Mouse (Mus musculus) heart, postnatal 36 days (tissue): ENCODE data around the gene Rhof. TPM values are rescaled to one million over a fixed set of nuclear protein-coding genes. Genes with fewer than 3 reads are reported as not detected.
A peak's percentile ranks its signal among the peaks of the same experiment; 100 is the strongest.

Experiments used
- DNase-seq, 2 experiments: peaks; one replicate each; pipeline ENCODE4 v3.0.0; 2021 to 2022
- intact Hi-C: fragments of 180-260 bp; cut with DNase I; formaldehyde crosslinking; loops from one replicate; pipeline ENCODE4 v1.15.1; 2025
- total RNA-seq, 2 experiments: library from RNA; stranded (reverse); gene quantifications; 2 replicates each; pipeline ENCODE4 v1.2.3; 2021

Gene Rhof
- total RNA-seq, 2 experiments from 2014 or later: 0.44 to 0.68 TPM

DNA sequence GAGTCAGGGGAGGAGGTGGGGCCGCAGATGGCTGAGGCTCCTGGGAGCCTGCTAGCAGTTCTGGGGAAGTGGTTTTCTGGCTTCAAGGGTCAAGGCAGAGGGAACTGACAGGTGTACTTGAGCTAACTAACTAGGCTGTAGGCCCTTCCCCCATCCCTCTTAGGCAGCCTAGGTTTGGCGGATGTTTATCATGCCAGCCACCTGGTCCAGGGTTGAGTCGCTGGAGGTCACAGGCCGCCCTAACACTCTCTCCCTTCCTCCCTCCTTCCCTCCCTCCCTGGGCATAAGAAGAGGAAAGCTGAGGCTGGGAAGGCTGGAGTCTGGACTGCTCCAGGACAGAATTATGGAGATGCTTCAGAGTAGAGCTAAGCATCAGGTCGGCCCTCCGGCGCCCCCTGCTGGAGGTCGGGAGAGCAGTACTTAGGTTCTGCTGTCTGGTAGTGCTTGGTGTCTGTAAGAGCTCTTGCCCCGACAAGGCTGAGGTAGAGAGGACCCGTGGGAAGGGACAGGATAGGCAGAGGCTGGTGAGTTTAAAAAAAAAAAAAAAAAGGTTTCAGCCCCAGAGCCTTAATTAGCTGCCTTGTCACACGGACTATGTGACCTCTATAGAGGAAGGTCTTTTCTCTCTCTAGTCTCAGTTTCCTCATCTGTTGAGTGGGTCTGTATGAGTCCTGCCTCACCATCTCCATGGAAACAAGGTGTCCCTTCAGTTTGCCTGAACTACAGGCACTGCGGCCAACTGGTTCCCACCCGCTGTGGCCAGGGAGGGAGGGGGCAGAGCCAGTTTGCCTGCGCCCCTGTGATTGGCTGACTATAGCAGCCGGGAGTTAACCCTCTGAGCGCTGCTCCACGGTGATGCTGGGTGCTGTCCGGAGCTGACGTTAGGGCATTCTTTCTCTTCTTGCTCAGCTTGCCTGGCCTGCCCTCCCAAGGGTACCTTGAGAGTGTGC is 17.2 kb upstream of the Rhof start:
- DNase-seq: peak; percentile 91 to 95
- intact Hi-C loops: loop anchor here (1.0 to 5.0 kb wide), 4 partner anchors 16 to 137 kb away; no protein-coding TSS in a partner anchor

DNA sequence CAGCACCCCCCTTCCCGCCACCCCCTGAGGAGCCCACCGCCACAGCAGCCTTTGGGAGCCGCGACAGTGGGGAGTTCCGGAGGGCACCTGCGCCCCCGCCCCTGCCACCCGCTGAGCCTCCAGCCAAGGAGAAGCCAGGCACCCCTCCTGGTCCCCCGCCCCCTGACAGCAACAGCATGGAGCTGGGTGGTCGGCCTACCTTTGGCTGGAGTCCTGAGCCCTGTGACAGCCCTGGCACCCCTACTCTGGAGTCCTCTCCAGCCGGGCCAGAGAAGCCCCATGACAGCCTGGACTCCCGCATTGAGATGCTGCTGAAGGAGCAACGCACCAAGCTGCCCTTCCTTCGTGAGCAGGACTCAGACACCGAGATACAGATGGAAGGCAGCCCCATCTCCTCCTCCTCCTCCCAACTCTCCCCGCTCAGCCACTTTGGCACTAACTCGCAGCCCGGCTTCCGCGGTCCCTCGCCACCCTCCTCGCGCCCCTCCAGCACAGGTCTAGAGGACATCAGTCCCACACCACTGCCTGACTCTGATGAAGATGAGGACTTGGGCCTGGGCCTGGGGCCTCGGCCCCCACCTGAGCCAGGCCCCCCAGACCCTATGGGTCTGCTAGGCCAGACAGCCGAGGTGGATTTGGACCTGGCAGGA is 15.7 kb upstream of the Rhof start:
- no peak for DNase-seq
- intact Hi-C loops: loop anchor here (2.0 to 5.0 kb wide), 2 partner anchors 83 to 136 kb away; no protein-coding TSS in a partner anchor

DNA sequence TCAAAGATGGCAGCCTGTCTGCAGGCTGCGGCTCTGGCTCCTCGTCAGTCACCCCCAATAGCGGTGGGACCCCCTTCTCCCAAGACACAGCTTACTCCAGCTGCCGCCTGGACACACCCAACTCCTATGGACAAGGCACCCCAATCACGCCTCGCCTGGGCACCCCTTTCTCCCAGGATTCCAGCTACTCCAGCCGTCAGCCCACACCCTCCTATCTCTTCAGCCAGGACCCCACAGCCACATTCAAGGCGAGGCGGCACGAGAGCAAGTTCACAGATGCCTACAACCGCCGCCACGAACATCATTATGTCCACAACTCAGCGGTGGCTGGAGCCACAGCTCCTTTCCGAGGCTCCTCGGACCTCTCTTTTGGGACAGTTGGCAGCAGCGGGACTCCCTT is 15.1 kb upstream of the Rhof start:
- intact Hi-C loops: loop anchor here (5.0 kb wide), 1 partner anchor 135 kb away; no protein-coding TSS in a partner anchor
- DNase-seq: no peak

DNA sequence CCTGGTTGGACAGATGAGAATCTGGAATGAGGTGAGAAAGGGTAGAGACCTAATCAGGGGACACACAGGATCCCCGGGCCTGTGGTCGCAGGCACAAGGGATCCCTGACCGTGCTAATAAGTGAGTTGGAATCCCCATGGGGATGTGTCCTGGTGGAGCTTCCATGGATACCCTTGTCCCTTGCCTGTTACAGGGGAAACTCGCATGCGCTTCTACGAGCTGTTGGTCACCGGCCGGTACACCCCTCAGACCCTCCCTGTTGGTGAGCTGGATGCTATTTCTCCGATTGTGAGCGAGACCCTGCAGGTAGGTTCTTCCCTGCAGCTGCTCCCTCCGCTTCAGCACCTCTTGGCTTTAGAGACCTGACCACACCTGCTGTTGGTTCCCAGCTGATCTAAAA is 13.9 kb upstream of the Rhof start:
- intact Hi-C loops: loop anchor here (5.0 kb wide), 1 partner anchor 134 kb away; no protein-coding TSS in a partner anchor
- DNase-seq: no peak

DNA sequence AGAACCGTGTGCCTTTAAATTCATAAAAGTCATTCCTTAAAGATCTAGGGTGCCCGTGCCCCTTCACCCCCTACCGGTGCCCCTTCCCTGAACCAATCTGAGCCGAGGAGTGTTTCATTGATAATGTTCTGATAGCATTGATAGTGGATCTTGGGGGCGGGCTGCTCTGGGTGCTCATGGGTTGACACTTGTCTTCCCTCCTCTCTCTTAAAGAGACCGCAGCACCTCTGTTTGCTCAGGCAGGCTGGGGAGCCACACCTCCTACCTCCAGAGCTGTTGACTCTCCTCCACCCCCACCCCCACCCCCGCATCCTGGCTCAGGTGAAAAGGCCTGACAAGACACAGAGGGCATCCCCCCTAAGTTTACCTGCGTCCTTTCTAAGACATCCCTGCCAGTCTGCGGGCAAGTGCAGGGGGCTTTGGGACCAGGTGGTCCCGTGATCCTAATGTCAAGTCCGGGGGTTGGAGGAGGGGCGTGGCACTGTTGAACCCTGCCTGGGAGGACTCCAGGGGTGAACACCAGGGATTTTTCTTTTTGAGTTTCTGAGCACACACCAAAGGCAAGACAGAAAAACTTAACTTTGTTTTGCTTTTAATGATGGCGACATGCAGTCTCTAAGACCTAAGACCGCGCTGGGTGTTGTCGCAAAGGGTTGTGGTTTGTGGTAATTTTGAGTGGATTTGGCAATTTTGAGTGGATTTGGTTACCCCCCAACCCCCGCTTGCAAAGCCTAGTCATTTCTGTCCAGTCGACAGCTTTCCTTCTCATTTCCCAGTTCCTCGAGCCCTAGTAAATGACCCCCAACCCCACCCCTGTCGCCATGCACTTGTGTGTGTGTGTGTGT is 12.5 kb upstream of the Rhof start:
- no peak for DNase-seq
- intact Hi-C loops: loop anchor here (5.0 kb wide), 1 partner anchor 133 kb away; no protein-coding TSS in a partner anchor

DNA sequence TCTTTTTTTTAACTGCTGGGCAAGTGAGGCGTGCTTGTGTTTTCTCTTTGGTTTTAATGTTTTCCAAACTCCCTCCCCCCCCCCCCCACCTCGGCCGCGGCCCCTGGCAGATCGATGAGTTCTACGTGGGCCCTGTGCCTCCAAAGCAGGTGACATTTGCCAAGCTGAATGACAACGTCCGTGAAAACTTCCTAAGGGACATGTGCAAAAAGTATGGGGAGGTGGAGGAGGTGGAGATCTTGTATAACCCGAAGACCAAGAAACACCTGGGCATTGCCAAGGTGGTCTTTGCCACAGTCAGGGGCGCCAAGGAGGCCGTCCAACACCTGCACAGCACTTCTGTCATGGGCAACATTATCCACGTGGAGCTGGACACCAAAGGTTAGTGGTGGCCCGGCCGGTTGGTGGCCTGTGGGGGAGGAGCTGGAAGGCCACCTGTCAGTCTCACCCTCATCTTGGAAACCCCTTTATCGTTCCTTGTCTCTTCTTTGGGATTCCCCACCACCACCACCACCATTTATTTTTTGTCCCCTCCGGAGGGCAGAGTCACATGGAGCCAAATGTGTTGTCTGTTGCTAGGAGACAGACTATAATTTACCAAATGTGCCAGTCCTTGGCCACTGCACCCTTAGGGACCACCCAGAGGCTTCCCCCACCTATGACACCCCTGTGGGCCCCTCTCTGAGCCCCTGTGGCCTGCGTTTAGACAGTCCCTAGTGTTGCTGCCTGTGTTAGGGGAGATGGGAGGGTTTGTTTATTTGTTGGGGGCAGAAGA is 11.7 kb upstream of the Rhof start:
- no peak for DNase-seq
- intact Hi-C loops: no loop called here

DNA sequence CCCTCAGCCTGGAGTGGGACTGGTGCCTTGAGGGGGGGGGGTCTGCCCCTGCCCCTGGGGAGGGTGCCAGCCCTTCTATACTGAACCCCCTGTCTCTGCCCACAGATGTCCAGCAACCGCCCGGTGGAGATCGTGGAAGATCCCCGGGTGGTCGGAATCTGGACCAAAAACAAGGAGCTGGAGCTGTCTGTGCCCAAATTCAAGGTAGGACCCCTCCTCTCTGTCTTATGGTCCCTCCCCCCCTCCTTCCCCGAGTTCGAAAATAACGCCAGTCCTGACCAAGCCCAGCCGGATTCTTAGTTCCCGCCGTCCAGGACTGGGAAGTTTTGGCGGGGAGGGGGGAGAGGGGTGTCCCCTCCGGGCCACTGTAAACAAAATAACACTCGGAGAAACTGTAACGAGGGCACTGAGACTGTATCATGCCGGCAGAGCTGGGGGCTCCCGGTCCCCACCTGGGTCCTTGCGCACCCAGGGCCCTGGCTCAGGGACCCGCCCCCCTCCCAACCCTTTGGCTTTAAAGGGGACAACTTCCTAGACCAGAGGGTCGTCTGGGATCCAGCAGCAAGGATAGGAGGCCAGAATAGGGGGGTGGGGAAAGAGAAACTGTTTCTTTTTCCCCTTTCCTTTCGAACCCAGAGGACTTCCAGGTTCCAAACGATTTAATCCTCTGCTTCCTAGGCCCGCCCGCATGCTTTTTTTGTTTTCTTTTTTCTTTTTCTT is 10.9 kb upstream of the Rhof start:
- DNase-seq: peak in 1 of 2 experiments; percentile 54
- intact Hi-C loops: no loop called here

DNA sequence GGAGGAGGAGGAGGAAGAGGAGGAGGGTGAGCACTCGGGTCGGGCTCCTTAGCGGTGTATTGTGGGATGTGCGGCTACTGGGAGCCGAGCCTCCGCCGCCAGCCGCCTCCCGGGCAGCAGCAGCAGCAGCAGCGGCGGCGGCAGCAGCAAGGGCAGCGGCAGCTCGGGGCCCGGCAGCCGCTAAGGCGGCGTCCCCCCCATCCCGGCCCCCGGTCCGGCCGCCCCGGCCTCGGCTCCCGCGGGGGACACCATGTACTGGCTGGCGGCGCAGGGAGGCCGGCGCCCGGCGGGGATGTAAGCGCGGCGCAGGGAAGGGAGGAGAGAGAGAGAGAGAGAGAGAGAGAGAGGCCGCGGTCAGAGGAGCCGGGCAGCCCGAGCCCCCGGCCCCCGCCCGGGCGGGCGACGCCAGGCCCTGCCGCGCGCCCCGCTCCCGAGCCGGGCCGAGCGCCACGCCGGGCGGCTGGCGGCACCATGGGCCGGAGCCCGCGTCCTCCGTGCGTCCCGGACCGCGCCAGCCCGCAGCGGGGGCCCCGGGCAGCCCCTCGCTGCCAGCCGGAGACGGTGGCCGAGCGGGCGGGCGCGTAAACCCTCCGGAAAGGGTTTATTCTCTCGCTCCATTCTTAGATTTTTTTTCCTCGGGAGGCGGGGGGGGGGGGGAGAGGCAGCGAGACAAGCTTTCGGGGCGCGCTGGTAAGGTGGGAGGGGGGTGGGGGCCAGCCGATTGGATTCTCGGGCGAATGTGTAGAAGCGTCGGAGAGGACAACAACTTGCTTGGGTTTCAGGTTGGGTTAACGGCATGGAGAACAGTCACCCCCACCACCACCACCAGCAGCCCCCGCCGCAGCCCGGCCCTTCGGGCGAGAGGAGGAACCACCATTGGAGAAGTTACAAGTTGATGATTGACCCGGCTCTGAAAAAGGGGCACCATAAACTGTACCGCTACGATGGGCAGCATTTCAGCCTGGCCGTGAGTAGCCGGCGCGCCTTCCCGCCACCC is 10.0 kb upstream of the Rhof start, which contains the start of gene Setd1b:
Gene Setd1b, plus strand, starts transcription at position 33 of the 997 bp plus-strand sequence.
- peak; percentile 63 to 78 for DNase-seq
- intact Hi-C loops: no loop called here

DNA sequence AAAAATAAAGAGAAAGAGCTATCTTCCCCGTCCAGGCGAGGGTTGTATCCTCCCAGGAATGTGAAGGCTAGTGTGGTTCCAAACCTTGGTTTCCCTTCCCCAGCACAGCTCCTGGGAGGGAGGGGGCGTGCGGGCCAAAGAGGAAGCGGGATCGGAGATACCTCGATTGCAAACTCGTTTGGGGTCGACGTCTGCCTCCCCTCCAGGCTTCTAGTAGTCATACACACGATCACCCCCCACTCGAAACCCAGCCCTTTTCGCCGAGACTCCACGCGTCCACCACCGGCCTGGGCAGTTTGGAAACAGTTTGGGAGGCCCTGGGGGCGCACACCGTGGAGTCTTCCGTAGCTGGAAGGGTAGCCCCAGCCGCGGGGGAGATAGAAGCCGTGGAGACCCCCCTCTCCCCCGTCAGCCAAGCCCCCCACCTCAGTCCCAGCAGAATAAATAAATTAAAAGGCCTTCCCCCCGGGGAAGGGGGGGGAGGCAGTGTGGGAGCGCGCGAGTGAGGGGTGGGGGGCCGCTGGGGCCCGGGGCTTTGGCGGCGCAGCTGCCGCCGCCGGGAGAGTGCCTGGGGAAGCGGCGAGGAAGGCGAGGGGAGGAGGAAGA is 9.2 kb upstream of the Rhof start:
- peak in 1 of 2 experiments; percentile 69 for DNase-seq
- intact Hi-C loops: no loop called here

DNA sequence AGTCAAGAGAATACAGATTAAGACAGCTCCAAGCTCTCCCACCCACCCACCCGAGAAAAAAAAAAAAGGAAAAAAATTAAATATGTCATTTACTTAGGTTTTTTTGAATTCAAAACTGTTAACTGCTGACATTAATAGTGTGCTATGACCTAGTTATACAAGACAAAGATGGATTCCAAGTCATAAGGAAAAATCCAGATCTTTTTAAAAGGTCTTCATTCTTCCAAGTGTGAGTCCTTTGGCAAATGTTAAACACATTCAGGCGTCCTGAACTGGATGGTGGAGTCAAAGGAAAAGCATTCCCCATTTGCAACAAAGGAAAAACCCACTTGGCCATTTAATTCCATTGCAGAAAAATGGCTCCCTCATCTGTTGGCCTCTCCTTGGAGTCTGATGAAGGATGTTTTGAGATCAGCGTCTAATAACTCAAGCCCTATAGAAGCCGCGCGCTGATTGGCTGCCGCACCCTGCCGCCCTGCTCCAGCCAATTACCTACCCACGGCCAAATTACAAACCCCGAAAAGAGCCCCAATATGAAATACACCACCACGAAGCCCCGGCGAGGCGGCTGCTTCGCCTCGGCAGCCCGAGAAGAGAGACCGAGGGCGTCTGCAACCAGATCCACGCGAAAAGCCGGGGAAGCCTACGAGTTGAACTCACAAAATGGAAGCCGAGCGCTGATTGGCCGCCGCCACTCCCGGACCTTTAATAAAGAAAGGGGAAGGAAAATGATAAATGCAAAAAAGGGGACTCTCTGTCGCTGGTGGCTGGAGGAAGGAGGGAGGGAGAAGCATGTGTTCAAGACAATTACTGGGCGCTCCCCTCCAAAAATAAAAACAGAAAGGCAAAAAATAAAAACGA is 8.4 kb upstream of the Rhof start:
- intact Hi-C loops: no loop called here
- DNase-seq: peak; percentile 91 to 97

DNA sequence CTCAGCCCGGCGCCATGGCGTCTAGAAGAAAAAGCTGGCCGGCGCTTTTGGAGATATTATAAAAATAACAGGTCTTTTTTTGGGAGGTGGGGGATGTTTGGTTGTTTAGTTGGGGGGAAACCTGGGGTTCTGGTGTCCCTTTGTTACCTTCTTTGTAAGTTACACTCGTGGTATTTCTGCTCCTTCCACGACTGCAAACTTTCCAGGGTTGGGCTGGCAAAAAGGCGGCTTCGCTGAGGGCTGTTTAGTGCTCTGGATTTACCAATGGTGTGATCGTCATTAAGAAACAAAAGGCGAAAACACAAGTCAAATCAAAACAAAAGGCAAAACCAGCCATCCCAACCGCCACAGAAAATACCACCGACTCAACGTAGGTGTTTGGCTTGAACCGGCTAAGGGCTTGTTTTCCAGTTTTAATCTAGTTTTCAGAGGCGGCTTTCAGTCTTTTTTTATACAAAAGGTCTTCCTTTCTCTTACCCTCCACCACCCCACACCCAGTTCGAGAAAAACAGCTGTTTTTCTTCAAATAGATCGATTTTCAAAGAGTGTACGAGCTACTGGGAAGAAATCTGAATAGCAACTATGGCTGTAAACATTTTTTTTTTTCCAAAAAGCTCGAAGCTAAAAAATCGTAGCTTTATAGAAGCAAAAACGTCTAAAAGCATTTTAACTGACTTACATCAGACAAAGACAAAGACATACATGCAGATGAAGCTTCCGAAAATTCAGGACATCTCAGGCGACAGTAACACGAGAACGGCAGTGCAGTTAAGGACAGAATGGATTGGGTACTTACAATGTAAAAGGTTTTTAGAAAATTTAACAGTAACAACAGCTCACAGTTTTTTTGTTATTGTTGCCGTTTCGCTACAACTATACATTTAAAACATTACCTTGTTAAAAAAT is 7.5 kb upstream of the Rhof start:
- peak; percentile 41 to 69 for DNase-seq

DNA sequence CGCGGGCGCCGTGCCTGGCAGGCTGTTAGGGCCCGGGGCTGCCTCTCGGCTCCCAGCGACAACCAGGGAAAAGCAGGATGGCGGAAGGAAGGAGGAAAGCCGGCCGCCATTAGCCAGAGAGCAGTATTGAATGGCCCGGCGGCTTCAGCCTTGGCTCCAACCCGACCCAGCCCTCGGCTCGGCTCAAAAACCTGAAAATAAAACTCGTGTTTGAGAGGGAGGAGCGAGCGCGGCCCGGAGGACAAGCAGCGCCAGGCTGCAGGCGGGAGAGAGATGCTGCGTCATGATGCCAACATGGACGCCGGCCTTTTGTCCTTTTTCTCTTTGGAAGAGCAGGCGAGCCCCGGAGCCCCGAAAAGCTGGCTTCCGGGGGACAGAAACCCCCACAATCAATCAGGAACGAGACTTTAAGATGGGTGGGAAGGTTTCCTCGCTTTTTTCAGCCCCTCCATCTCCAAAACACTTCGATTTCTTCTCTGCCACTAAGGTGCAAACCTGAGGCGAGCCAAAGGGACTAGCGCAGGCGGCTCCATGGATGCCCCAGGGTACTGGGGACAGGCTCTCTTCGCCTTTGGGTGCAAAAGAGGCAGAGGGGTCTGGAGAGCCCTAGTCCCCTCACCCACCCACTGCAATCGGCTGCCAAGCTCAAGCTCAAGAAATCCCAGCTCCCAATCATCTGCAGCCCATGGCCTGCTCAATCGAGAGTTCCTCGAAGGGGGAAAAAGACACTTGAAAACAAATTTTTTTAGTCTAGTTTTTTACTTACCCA is 6.6 kb upstream of the Rhof start:
- peak; percentile 86 to 91 for DNase-seq
- intact Hi-C loops: no loop called here

More for the DNA sequence above, 7.5 kb upstream of the Rhof start:
- intact Hi-C loops: no loop called here

DNA sequence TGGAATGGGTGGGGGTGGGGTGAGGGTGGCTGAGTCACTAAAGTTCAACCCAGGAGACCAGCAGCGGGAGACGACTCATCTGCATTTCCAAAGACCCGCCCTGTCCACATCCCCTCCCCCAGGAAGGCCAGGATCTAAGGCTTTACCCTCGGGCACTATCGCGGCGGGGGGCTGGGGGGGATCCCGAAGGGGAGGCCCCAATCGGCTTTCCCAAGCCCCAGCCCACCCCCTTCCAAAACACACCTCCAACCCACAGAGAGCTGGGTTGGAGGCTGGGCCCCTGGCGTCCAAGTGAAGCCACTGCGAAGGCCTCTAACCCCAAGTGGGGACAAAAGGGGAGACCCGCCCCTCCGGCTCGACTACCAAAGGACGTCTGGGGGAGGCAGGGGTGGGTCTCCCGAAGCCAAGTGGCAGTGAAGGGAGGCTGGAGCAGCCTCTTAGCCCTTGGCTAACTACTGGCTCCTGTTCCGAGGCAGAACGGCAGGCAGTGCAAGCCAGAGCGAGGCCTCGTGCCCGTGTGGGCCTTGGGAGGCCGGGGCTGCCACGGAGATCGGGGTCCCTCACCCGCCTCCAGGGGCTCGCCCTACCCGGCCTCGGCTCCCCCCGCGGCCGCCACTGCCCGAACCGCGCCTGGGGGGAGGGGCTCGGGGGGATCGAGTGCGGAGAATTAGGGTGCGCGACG is 5.9 kb upstream of the Rhof start:
- intact Hi-C loops: no loop called here

DNA sequence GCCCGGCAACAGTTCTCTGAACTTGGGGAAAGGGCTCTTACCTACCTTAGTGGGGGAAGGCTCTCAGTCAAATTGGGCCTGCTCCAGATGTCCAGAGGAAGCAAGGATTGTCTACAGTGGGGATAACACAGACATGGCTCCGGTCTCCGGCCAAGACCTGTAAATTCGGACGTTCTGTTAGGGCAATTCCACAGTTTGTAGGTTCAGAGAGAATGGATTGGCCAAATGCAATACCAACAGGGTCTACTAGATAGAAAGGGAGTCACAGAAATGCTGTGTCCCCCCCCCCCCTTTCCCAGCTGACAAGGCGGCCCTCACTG is 5.4 kb upstream of the Rhof start:
- intact Hi-C loops: no loop called here
- DNase-seq: no peak

More for the DNA sequence above, 5.9 kb upstream of the Rhof start:
- DNase-seq: peak; percentile 71 to 85
